Mouse (Mus musculus) forebrain, postnatal 0 days (tissue): ENCODE measurements at regions not wholly inside any gene's neighbourhood (a gene's known extent, or its start where the extent isn't known, plus 50 kb on each side); places are given as distances from the start of the nearest gene placed in this dataset.

Experiments
- ATAC-seq: fragments of 200-750 bp; cut with Nextera tagmentation; 2 replicates; pipeline ENCODE4 v1.8.0; 2017; ENCODE audit warnings: mild to moderate bottlenecking, moderate library complexity
- DNase-seq: peaks from one replicate; pipeline ENCODE4 v3.0.0-alpha.2; 2015
- H3K27ac ChIP-seq: fragments of 300-500 bp; sonication (generic); 2 replicates; pipeline ENCODE4 v1.5.1; 2014; ENCODE audit warnings: low read depth, mild to moderate bottlenecking, antibody characterized with exemption, low read length, moderate library complexity, mixed read lengths
- H3K27me3 ChIP-seq: fragments of 300-500 bp; sonication (generic); 2 replicates; pipeline ENCODE4 v1.6.1; 2014; ENCODE audit warnings: mild to moderate bottlenecking, low read length, mixed read lengths; ENCODE audit not compliant: insufficient read depth
- H3K36me3 ChIP-seq: fragments of 300-500 bp; sonication (generic); 2 replicates; pipeline ENCODE4 v1.6.1; 2014; ENCODE audit warnings: mild to moderate bottlenecking, moderate library complexity; ENCODE audit not compliant: insufficient read depth
- H3K4me1 ChIP-seq: fragments of 300-500 bp; sonication (generic); 2 replicates; pipeline ENCODE4 v1.6.1; 2014; ENCODE audit warnings: antibody characterized with exemption; ENCODE audit not compliant: insufficient read depth
- H3K4me2 ChIP-seq: fragments of 300-500 bp; sonication (generic); 2 replicates; pipeline ENCODE4 v1.6.1; 2014; ENCODE audit warnings: low read depth, mild to moderate bottlenecking, moderate library complexity
- H3K4me3 ChIP-seq: fragments of 300-500 bp; sonication (generic); 2 replicates; pipeline ENCODE4 v1.5.1; 2014; ENCODE audit warnings: low read depth, low read length, mixed read lengths
- H3K9ac ChIP-seq: fragments of 300-500 bp; sonication (generic); 2 replicates; pipeline ENCODE4 v1.6.1; 2014; ENCODE audit warnings: mild to moderate bottlenecking
- H3K9me3 ChIP-seq: fragments of 300-500 bp; sonication (generic); 2 replicates; pipeline ENCODE4 v1.6.1; 2016; ENCODE audit warnings: low read length
- CTCF ChIP-seq: sonication (generic); IDR thresholded peaks from 2 replicates; pipeline ENCODE4 v1.5.1; 2016; ENCODE audit warnings: antibody characterized with exemption, control low read depth, low read depth
- WGBS: fragments of 180-500 bp; shearing (Covaris S2); extraction: QIAGEN DNeasy Blood & Tissue Kit; methylation state at CpG from one replicate; pipeline ENCODE4 v1.1.7; 2014; 5-methylcytosine and 5-hydroxymethylcytosine counted together

DNA sequence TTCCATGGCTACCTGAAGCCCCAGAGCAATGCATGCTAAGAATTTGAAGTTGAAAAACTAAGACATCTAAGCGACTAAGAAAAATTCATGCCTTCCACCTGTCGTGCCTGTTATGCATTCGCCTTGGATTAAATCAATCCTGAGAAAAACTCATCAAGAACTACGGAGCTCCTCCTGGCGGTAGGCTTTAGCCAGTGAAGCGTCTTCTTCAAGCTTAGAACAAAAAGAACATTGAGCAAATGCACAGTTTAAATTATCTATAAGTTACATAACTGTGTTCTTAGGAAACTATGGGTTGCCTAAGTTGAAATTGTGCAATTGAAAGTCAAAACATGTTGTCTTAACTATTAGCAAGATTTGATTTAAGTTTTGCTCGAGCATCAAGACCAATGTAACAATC lies 818.4 kb upstream of the Prmt6 start:
- no peaks in the 10 kb centered on the region for H3K36me3 ChIP-seq
- H3K9ac ChIP-seq, result no peak overlapping the region
- no peaks in the 10 kb centered on the region for H3K9me3 ChIP-seq
- H3K4me1 ChIP-seq, result no peaks in the 10 kb centered on the region
- TF ChIP-seq CTCF, result peak; percentile 83
- no peak overlapping the region for H3K4me2 ChIP-seq
- DNase-seq, result peak; percentile 83
- ATAC-seq, result peak; percentile 59
- no peak overlapping the region for H3K4me3 ChIP-seq
- H3K27ac ChIP-seq, result no peak overlapping the region
- WGBS, result 23% methylated on average over 7 of the region's 7 CpGs
- no peaks in the 10 kb centered on the region for H3K27me3 ChIP-seq

DNA sequence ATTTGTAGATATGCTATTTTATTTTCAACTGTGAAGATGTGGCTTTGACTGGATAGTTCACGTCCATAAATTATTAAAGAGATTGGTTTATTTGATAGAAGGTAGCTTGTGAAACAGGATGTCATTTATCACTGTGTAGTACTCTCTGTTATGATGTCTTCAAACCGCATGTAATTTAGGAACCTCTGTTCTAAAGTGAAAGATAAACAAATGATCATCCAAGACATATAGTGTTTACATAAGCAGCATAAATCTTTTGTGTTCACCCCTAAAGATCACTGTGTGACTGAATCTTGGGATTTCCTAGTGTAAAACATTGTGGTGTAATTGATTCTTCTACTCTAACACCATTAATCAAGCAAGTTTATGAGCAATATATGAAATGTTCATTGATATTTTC lies 798.8 kb upstream of the Prmt6 start:
- WGBS, result 85% methylated on average over 2 of the region's 2 CpGs

More for the DNA sequence above, 798.8 kb upstream of the Prmt6 start:
- TF ChIP-seq CTCF, result no peak
- H3K36me3 ChIP-seq, result no peaks in the 10 kb centered on the region
- H3K9me3 ChIP-seq, result no peaks in the 10 kb centered on the region
- ATAC-seq (no peak), DNase-seq (no peak)
- H3K9ac ChIP-seq, result no peak overlapping the region
- no peaks in the 10 kb centered on the region for H3K4me1 ChIP-seq
- no peak overlapping the region for H3K4me3 ChIP-seq
- H3K4me2 ChIP-seq, result no peak overlapping the region
- no peaks in the 10 kb centered on the region for H3K27me3 ChIP-seq
- H3K27ac ChIP-seq, result no peak overlapping the region
